Mouse (Mus musculus): ENCODE results near the gene Grrp1.
"Not testable (repeated sequence)": the region's sequence is repeated elsewhere in the genome, so short reads cannot be mapped to it uniquely, and the experiment has no call there.

Grrp1 gene

DNA sequence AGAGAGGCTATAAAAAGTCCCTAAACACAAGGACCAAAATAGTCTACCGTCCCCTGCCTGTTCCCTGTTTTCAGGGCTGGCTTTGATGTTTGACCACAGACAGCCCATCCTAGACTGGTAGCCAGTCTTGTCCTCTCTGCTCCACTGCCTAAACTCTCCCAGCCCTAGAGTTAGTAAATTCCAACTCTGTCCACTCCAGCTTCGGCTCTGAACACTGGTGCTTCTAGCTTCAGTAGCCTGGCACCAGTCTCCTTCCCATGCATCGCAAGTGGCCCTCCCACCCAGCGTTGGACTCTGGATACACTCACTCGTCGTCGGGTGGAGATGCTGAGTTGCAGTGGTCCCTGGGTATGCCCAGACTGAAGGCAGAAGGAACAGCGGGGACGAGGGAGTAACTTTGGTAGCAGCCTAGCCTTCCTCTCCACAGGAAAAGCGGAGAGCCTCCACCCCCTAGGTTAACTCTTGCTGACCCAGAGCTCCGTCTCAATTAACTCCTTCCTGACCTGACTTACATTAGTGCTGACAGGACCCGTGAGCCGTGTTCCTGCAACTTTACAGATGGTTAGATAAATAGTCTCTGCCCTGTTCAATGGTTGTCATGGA, at the start of gene Grrp1:
TSS of gene Grrp1 (minus strand) at position 385 of the 603 bp plus-strand sequence.
- no peak for DNase-seq (ENCODE audit: low read depth)

DNA sequence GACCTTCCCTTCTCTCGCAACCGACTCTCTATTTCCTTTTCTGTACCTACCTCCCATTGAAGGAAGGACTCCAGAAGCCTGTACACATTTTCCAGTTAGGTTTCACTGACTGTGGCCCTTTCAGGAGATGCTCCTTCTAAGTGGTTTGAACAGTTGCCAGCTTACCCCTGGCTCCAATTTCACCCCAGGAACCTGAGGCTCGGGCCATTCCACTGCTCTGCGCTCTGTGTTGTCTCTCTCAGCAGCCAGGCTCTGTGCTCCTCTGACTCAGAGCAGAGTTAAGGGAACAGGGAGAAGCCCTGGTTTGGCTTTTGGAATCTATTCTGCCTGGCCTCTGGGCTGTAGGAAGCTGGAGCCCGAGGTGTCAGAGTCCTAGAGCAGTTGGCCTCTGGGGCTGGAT, 48.2 kb upstream of the Grrp1 start:
- DNase-seq (ENCODE audit: low read depth): no peak

DNA sequence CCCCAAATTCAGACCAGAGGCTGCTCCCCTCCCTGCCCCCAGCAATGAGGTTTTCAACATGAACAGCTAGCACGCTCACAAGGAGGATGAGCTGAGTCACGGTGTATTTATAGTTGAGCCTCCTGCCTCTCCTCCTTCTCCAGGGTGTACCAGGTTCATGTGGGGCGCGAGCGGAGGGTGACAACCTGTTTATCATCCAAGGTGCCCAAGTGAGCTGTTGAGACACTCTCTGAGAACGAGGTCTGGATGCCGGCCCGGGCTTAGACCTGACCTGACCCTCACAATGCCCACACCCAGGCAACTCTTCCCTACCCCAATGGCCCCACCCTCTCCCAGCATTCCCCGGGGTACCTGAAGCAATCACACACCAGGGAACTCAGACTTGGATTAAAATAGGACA, 46.4 kb upstream of the Grrp1 start:
- DNase-seq (ENCODE audit: low read depth): no peak

GRCm38 (mm10) chr4:134299498-134299810, 45.5 kb upstream of the Grrp1 start:
- DNase-seq (ENCODE audit: low read depth): no peak

- DNase-seq (ENCODE audit: low read depth): no peak
Measured at GRCm38 (mm10) chr4:134298626-134299497, 45.0 kb upstream of the Grrp1 start.

DNA sequence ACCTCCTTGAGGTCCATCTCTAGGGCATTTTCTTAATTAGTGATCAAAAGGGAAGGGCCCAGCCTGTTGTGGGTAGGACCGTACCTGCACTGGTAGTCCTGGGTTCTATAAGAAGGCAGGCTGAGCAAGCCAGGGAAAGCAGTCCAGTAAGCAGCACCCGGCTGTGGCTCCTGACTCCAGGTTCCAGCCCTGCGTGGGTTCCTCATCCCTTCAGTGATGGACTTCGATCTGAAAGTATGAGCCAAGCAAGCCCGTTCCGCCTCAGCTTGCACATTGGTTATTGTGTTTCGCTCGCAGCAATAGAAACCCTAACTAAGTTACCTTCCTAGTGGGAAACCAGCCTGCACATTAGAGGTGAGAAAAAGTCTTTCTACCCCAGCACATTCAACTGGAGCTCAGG, 43.5 kb upstream of the Grrp1 start:
- no peak for DNase-seq (ENCODE audit: low read depth)

- DNase-seq (ENCODE audit: low read depth): peak; percentile 37
Measured at GRCm38 (mm10) chr4:134296523-134296922, 42.6 kb upstream of the Grrp1 start.

DNA sequence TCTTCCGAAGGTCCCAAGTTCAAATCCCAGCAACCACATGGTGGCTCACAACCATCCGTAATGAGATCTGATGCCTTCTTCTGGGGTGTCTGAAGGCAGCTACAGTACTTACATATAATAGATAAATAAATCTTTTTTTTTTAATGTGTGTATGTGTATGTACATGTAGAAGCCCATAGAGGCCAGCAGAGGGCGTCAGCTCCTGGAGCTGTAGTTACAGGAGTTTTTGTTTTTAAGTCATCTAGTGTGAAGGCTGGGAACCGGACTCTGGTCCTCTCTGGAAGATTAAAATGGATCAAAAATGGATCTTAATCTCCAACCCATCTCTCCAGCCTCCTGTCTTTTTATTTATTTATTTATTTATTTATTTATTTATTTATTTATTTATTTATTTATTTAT, 42.2 kb upstream of the Grrp1 start:
- not testable (repeated sequence) for DNase-seq (ENCODE audit: low read depth)

DNA sequence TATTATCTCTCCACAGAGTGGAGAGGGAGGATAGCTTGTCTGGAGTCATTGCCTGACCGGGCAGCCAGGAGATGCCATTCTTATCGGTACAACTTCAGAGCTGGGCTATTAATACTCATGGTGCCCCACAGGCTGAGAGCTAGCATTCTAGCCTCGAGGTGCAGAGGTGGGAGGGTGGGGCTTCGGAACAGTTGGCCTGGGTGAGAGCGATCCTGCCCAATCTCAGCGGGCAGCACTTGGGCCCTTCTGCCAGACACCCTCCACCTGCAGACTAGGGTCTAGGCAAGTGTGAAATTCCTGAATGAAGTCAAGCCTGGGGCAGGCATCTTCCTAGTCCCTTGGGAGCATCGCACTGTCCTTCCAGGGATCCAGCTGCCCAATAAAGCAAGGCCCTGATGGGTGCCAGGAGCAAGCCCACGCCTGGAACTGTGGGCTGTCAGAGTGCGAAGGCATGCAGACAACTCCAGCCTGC, 39.8 kb upstream of the Grrp1 start:
- DNase-seq (ENCODE audit: low read depth): no peak

GRCm38 (mm10) chr4:134293061-134293691, 39.3 kb upstream of the Grrp1 start:
- peak; percentile 32 for DNase-seq (ENCODE audit: low read depth)

DNA sequence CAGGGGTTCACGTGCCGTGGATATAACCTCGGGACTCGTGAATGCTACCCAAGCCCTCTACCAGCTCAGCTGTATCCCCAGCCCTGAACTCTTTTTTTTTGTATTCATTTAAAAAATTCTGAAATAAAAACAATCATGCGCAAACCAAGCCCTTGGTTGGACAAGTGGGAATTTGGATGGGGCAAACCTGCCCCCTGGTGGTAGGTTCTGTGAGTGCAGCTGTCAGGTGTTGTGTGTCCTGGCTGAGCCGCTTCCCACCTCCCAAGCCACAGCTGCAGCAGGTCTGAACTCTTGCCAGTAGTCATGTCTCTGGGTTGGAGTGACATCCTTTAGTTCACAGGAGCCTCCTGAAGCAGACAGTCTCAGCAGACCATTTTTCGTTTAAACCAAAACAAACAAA, 38.2 kb upstream of the Grrp1 start:
- peak; percentile 92 for DNase-seq (ENCODE audit: low read depth)

DNA sequence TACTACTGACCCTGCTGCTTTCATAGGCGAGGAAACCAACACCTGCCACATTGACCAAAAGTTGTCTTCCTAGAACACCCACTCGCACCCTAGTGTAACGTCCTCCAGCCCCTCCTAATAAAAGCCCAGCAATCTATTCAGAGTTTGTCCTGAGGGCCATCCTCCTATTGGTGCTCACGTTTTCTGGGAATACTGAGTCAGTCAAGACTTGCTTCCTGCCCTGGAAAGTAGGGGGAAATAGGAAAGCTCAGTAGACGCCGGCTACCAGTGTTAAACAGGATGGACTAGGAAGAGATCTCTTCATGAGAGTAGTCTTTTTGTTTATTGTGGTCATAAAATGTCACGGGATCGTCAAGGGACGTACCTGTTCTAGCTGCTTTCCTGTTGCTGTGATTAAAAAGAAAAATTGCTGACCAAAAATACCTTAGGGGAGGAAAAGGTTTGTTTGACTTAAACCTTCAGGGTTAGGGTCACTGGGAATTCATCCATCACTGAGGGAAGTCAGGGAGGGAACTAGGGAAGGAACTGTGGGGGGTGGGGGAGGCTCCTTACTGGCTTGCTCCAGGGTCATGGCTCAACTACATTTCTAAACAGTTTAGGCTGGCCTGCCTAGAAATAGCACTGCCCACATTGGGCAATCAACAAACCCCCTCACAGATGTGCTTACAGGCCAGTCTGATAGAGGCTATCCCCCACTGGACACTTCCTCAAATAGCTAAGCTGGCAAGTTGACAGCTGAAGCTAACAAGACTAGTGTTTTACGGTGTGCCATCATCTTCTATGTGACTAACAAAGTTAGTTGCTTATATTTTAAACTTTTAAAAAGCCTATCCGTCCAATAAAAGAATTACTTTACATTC, 34.7 kb upstream of the Grrp1 start:
- DNase-seq (ENCODE audit: low read depth): no peak

DNA sequence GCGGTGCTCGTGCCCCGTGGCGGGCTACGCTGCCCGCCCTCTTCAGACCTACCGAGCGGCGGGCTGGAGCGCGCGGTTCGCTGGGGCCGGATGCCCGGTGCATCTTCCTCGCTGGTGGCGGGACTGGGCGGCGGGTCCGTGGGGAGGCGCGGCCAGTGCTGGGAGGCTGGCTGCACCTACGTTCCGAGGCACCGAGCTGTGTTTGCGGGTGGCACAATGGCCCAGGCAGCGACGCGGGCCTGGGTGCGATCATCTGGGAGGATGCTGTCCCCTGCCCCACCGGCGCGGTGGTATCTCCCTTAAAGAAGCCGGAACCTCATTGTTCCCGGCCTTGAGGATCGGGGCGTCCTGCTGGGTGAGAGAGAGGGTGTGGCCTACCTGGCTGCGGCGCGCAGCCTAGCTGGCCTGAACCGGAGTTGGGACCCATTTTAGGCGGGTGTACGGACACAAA, 33.7 kb upstream of the Grrp1 start, which contains the start of gene Pdik1l:
TSS of gene Pdik1l (minus strand) at position 321 of the 451 bp plus-strand sequence.
- DNase-seq (ENCODE audit: low read depth): peak; percentile 89

DNA sequence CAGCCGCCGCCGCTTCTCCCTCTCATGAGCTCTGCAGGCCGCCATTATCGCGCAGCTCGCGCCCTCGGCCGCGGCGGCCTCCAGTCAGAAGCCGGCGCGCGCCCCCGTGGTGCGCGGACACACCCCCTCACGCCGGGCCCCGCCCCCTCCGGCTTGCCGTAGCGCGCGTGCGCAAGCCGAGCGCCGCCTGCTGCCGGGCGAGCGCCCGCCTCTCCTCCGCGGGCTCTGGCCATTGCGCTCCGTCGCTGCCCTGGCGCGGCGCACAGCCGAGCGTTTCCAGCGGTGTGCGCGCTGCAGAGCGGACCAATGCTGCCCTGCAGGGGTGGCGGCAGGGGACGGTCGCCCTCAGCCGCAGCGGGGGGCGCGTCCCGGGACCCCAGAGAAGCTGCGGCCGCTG, 33.3 kb upstream of the Grrp1 start:
- peak; percentile 97 for DNase-seq (ENCODE audit: low read depth)

- DNase-seq (ENCODE audit: low read depth): no peak
Measured at GRCm38 (mm10) chr4:134286226-134287167, 32.6 kb upstream of the Grrp1 start.

GRCm38 (mm10) chr4:134284942-134285341, 31.0 kb upstream of the Grrp1 start:
- DNase-seq (ENCODE audit: low read depth): no peak

- peak; percentile 92 for DNase-seq (ENCODE audit: low read depth)
Measured at GRCm38 (mm10) chr4:134273417-134274345, 19.8 kb upstream of the Grrp1 start.

DNA sequence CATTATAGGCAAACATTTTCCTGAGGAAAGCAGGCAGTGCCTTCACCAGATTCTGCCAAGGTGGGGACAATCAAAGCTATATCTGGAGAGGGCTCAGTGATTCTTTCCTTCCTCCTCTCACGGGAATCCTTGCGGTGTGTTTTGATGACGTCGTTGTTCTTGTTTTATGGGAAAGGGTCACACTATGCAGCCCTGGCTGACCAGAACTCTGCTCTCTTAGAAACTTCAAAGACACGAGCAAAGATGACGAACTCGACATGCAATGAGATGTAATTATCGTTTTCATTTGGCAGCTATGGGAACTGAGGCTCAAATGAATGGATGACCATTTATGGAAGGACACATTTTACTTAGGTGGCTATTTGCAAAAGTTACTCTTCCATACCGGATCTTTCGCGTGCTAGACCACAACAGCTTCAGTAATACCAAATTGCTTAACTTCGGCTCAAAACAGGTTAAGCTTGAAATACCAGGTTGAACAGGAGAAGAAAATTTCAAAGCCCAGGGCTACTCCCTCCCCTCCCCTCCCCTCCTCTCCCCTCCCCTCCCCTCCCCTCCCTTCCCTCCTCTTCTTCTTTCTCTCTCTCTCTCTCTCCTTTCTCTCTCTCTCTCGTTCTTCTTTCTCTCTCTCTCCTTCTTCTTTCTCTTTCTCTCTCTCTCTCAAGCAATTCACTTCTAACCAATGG, 19.0 kb upstream of the Grrp1 start:
- peak; percentile 53 for DNase-seq (ENCODE audit: low read depth)

GRCm38 (mm10) chr4:134271979-134272378, 18.1 kb upstream of the Grrp1 start:
- no peak for DNase-seq (ENCODE audit: low read depth)
